Mouse (Mus musculus): ENCODE data around the gene Zbtb44. TPM values are rescaled to one million over a fixed set of nuclear protein-coding genes. Genes with fewer than 3 reads are reported as not detected.

Zbtb44 gene
- polyA plus RNA-seq, 1 experiment from 2014 or later, result 10.2 TPM

DNA sequence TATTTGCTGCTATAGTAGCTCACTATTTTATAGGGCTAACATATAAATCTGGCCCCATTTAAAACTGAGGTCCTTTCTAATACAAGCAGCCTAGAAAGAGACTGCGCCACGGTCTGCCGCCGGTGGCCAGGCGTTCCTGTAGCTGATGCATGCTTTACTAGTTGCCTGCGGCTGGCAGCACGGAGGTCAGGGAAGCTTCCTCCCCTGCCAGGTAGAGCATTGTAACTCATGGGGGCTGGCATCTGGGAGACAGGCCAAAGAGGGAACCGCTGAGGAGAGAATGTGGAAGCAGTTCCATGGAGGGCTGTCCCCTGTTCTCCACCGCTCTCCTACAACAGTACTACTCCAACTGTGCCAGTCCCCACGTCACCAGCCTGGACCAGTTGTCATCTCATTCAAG lies 44.4 kb downstream of the Zbtb44 start:
- H3K9me3 ChIP-seq (replicated peaks), result no peaks in the 10 kb centered on the region
- H3K9ac ChIP-seq, result no peak overlapping the region
- no peaks in the 10 kb centered on the region for H3K4me1 ChIP-seq
- no peak for ATAC-seq
- no peak overlapping the region for H3K4me3 ChIP-seq
- H3K27ac ChIP-seq, result no peak overlapping the region
- peaks cover 8% of the 10 kb centered on the region; the same call in 1 of the 2 replicates for H3K36me3 ChIP-seq
- 89% methylated on average over 10 of the region's 10 CpGs for WGBS (ENCODE audit: insufficient replicate concordance)
- no peak overlapping the region for H3K4me2 ChIP-seq
- no peaks in the 10 kb centered on the region for H3K27me3 ChIP-seq (replicated peaks)

DNA sequence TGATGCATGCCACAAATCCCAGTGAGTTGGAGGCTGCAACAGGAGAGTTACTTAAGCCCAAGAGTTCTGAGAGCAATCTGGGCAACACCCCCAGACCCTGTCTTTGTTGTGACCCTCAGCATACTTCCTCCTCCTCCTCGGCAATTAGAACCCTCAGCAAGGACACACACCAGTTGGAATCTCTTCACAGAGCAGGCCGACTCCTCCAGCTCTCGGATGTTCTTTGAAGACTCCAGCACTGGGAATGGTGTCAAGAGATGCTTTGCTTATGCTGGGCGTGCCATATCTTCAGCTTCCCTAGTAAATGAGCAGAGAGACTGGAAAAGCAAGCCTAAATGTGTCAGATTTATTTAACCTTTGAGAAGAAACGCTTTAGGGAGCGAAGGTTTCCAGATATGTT lies 50.3 kb downstream of the Zbtb44 start:
- Histone ChIP-seq H3K4me1 (0 out of 2 replicates have a peak, but pooled peaks cover 5% of the 10 kb centered on the region), H3K36me3 (no peaks in the 10 kb centered on the region), H3K9ac (no peak overlapping the region), H3K27ac (no peak overlapping the region), H3K27me3 (replicated peaks) (peaks cover 34% of the 10 kb centered on the region), H3K4me3 (no peak overlapping the region), H3K4me2 (no peak overlapping the region), H3K9me3 (replicated peaks) (no peaks in the 10 kb centered on the region)
- ATAC-seq, result no peak
- 66% methylated on average over 6 of the region's 6 CpGs for WGBS (ENCODE audit: insufficient replicate concordance)

GRCm38 (mm10) chr9:31082054-31082666 lies 51.7 kb downstream of the Zbtb44 start:
- H3K9ac ChIP-seq, result no peak overlapping the region
- H3K4me2 ChIP-seq, result no peak overlapping the region; the same call in 1 of the 2 replicates
- H3K9me3 ChIP-seq (replicated peaks), result no peaks in the 10 kb centered on the region
- H3K4me1 ChIP-seq, result 0 out of 2 replicates have a peak, but pooled peaks cover 7% of the 10 kb centered on the region
- WGBS (ENCODE audit: insufficient replicate concordance), result 9% methylated on average over 15 of the region's 15 CpGs
- ATAC-seq, result no peak
- peaks cover 39% of the 10 kb centered on the region for H3K27me3 ChIP-seq (replicated peaks)
- no peaks in the 10 kb centered on the region for H3K36me3 ChIP-seq
- no peak overlapping the region for H3K27ac ChIP-seq
- no peak overlapping the region for H3K4me3 ChIP-seq

DNA sequence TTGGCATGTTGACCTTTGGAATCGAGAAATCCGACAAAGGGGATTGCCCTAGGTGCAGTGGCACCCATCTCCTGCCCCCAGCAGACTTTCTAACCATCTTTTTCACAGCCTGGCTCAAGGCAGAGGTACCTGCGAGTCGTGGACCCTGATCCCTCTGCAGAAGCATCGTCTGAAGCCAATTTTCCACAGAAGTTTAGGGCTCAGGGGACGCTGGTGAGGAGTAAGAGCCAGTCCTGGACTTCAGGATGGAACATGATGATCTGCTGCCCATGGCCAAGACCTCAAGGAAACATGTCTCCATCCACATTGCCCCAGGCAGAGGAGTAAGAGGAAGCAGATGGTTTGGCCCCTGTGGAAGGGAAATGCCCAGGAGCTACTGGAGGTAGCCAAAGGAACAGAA lies 52.3 kb downstream of the Zbtb44 start:
- no peaks in the 10 kb centered on the region for H3K9me3 ChIP-seq (replicated peaks)
- no peak overlapping the region for H3K4me2 ChIP-seq
- ATAC-seq, result no peak
- 65% methylated on average over 6 of the region's 6 CpGs for WGBS (ENCODE audit: insufficient replicate concordance)
- H3K9ac ChIP-seq, result no peak overlapping the region
- H3K4me1 ChIP-seq, result 0 out of 2 replicates have a peak, but pooled peaks cover 7% of the 10 kb centered on the region
- no peak overlapping the region for H3K27ac ChIP-seq
- H3K36me3 ChIP-seq, result no peaks in the 10 kb centered on the region
- H3K27me3 ChIP-seq (replicated peaks), result peaks cover 42% of the 10 kb centered on the region
- H3K4me3 ChIP-seq, result no peak overlapping the region

- 0 out of 2 replicates have a peak, but pooled peaks cover 7% of the 10 kb centered on the region for H3K4me1 ChIP-seq
- H3K36me3 ChIP-seq, result no peaks in the 10 kb centered on the region
- no peaks in the 10 kb centered on the region for H3K9me3 ChIP-seq (replicated peaks)
- peaks cover 48% of the 10 kb centered on the region for H3K27me3 ChIP-seq (replicated peaks)
- H3K4me3 ChIP-seq, result no peak overlapping the region
- H3K4me2 ChIP-seq, result no peak overlapping the region
- no peak overlapping the region for H3K27ac ChIP-seq
- 53% methylated on average over 5 of the region's 5 CpGs for WGBS (ENCODE audit: insufficient replicate concordance)
- ATAC-seq, result no peak
- H3K9ac ChIP-seq, result no peak overlapping the region
These were observed 55.1 kb downstream of the Zbtb44 start for GRCm38 (mm10) chr9:31085556-31085955.

- H3K9me3 ChIP-seq (replicated peaks), result no peaks in the 10 kb centered on the region
- ATAC-seq, result no peak
- no peak overlapping the region for H3K4me3 ChIP-seq
- no peak overlapping the region for H3K27ac ChIP-seq
- H3K4me1 ChIP-seq, result 0 out of 2 replicates have a peak, but pooled peaks cover 7% of the 10 kb centered on the region
- peaks cover 48% of the 10 kb centered on the region for H3K27me3 ChIP-seq (replicated peaks)
- no peaks in the 10 kb centered on the region for H3K36me3 ChIP-seq
- no peak overlapping the region for H3K9ac ChIP-seq
- no peak overlapping the region for H3K4me2 ChIP-seq
- WGBS (ENCODE audit: insufficient replicate concordance), result 20% methylated on average over 10 of the region's 10 CpGs
These were observed 55.8 kb downstream of the Zbtb44 start for GRCm38 (mm10) chr9:31086085-31086753.

- no peak overlapping the region for H3K27ac ChIP-seq
- peaks cover 43% of the 10 kb centered on the region for H3K27me3 ChIP-seq (replicated peaks)
- WGBS (ENCODE audit: insufficient replicate concordance), result 68% methylated on average over 7 of the region's 7 CpGs
- no peak for ATAC-seq
- no peak overlapping the region for H3K4me3 ChIP-seq
- H3K9me3 ChIP-seq (replicated peaks), result no peaks in the 10 kb centered on the region
- H3K4me2 ChIP-seq, result no peak overlapping the region
- no peak overlapping the region for H3K9ac ChIP-seq
- no peaks in the 10 kb centered on the region for H3K36me3 ChIP-seq
- H3K4me1 ChIP-seq, result 0 out of 2 replicates have a peak, but pooled peaks cover 7% of the 10 kb centered on the region
These were observed 56.3 kb downstream of the Zbtb44 start for GRCm38 (mm10) chr9:31086754-31087145.

GRCm38 (mm10) chr9:31087466-31087865 lies 57.0 kb downstream of the Zbtb44 start:
- no peaks in the 10 kb centered on the region for H3K9me3 ChIP-seq (replicated peaks)
- H3K27me3 ChIP-seq (replicated peaks), result peaks cover 40% of the 10 kb centered on the region

DNA sequence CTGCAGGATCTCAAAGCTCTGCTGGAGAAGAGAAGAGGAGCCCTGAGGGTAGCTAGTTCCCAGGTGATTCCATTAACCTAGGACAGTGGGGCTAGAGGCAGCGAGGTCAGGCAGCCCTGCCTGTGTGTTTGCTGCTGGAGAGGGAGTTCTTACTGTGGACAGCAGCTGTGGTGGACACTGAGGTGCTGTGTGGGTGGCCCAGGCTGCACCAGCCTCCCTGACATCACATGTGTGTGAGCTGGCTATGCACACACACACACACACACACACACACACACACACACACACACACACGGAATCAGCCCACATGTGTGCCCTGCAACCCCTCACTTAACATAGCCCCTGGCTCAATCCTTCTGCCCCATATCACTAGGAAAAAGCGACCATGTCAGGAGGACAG lies 57.7 kb downstream of the Zbtb44 start:
- Histone ChIP-seq H3K27ac (no peak overlapping the region), H3K27me3 (replicated peaks) (peaks cover 35% of the 10 kb centered on the region), H3K4me3 (no peak overlapping the region), H3K36me3 (no peaks in the 10 kb centered on the region), H3K4me1 (0 out of 2 replicates have a peak, but pooled peaks cover 7% of the 10 kb centered on the region), H3K4me2 (no peak overlapping the region), H3K9me3 (replicated peaks) (no peaks in the 10 kb centered on the region), H3K9ac (no peak overlapping the region)
- no peak for ATAC-seq
- 39% methylated on average over 3 of the region's 3 CpGs for WGBS (ENCODE audit: insufficient replicate concordance)

More at GRCm38 (mm10) chr9:31087466-31087865, 57.0 kb downstream of the Zbtb44 start:
- Histone ChIP-seq H3K4me2 (no peak overlapping the region), H3K27ac (no peak overlapping the region), H3K4me1 (0 out of 2 replicates have a peak, but pooled peaks cover 7% of the 10 kb centered on the region), H3K36me3 (no peaks in the 10 kb centered on the region), H3K4me3 (no peak overlapping the region), H3K9ac (no peak overlapping the region)
- 60% methylated on average over 4 of the region's 4 CpGs for WGBS (ENCODE audit: insufficient replicate concordance)
- no peak for ATAC-seq

DNA sequence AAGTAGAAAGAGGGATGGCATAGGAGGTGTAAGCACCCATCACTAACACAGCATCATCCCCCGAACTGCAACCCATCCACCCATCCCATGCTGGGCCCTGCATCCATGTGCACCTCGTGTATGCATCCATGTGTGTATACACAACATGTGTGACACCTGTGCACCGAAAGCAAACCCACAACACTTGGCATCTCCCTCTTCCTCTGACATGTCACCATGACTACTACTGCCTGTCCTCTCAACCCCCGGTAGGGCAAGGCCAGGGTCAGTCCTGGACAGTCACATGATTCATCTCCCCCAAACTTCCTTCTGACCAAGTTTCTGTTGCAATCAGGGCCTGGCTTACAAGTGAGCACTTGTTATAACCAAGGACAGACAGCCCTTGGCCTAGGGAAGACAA lies 58.4 kb downstream of the Zbtb44 start:
- 55% methylated on average over 4 of the region's 4 CpGs for WGBS (ENCODE audit: insufficient replicate concordance)
- ATAC-seq, result no peak
- H3K4me1 ChIP-seq, result 0 out of 2 replicates have a peak, but pooled peaks cover 7% of the 10 kb centered on the region

DNA sequence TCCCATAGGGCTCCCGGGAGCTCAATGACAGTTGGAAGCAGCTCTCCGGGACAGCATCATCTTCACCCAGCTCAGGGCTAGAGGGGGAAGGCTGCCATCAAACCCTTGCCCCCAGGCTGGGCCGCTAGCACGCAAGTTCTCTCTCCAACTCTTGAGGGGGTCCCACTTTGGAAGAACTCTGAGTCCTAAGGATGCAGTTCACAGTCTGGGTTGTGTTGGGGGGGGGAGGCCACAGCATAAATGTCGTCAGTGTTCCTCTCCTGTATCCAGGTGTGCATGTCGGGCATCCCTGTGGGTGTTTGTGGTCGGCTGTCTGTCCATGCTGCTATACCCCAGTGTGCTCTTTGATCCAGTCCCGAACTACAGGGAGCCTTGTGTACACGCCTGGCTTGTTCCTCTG lies 59.1 kb downstream of the Zbtb44 start:
- Histone ChIP-seq H3K4me1 (0 out of 2 replicates have a peak, but pooled peaks cover 3% of the 10 kb centered on the region), H3K27me3 (replicated peaks) (peaks cover 21% of the 10 kb centered on the region)
- WGBS (ENCODE audit: insufficient replicate concordance), result 66% methylated on average over 9 of the region's 9 CpGs

More for the DNA sequence above, 58.4 kb downstream of the Zbtb44 start:
- Histone ChIP-seq H3K4me3 (no peak overlapping the region), H3K9me3 (replicated peaks) (no peaks in the 10 kb centered on the region), H3K27ac (no peak overlapping the region), H3K4me2 (no peak overlapping the region), H3K9ac (no peak overlapping the region), H3K36me3 (no peaks in the 10 kb centered on the region), H3K27me3 (replicated peaks) (peaks cover 28% of the 10 kb centered on the region)

More for the DNA sequence above, 59.1 kb downstream of the Zbtb44 start:
- no peak overlapping the region for H3K4me2 ChIP-seq
- H3K9ac ChIP-seq, result no peak overlapping the region
- ATAC-seq, result no peak
- no peak overlapping the region for H3K4me3 ChIP-seq
- H3K9me3 ChIP-seq (replicated peaks), result no peaks in the 10 kb centered on the region
- H3K36me3 ChIP-seq, result no peaks in the 10 kb centered on the region
- no peak overlapping the region for H3K27ac ChIP-seq
